Mouse (Mus musculus): ENCODE measurements around the gene Unc50.

Gene Unc50

DNA sequence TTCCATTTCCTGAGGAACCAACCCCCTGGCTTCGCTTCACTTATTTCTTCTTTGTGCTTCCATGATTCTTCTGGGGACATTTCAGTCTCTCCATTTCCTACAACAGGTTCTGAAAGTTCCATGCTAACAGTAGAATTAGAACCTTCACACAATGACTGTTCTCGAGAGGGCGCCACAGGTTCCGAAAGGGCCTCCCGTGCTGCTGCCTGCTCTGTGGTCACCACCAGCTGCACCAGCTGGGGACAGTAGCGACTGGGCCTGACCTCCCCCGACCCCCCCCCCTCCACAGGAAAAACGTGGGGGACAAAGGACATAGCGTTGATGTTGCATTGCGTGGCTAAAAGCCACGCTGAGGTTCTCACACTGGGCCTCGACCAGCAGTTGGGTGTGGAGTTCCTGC is 58.6 kb downstream of the Unc50 start:
- DNase-seq (ENCODE audit: low read depth, low spot score), result no peak
